Comparison of ENCODE assay signal across 17 mouse cellular contexts in genomic region chr1:178568551-178569545, GRCm38 (mm10). TPM values are rescaled to one million over a fixed set of nuclear protein-coding genes. Genes with fewer than 3 reads are reported as not detected.
DNase-seq lines count a peak whose midpoint lies in the region; ATAC-seq and TF ChIP-seq lines count a peak whose summit lies in the region.
"Had no signal": no experiment of that assay in that cellular context is flagged by ENCODE, and none has a peak within 500 bp of the region (broad histone marks: within the 10 kb centered on the region; RNA-seq: fewer than 3 reads in every experiment).

No protein-coding gene starts in this region.

- peaks cover 0 to 5% of the 10 kb centered on the region in 2 experiments; a peak in 2 of 4 replicates for H3K4me1 ChIP-seq in MEL (ENCODE audit: control insufficient read depth in 1 of 2, insufficient read depth in 2 of 2, low read length in 2 of 2)
- peaks cover 38% of the 10 kb centered on the region for H3K4me1 ChIP-seq in embryonic facial prominence, embryonic 15.5 days
- H3K4me1 ChIP-seq in limb, embryonic 10.5 days, result peaks cover 100% of the 10 kb centered on the region
- peaks cover 25% of the 10 kb centered on the region for H3K4me1 ChIP-seq in forebrain, embryonic 12.5 days
- H3K4me1 ChIP-seq: stomach, embryonic 15.5 days had no signal

- ATAC-seq in common myeloid progenitor, adult 5-6 weeks (replicated peaks; ENCODE audit: low read depth, poor library complexity, severe bottlenecking), result peak; percentile 79
- no peak for ATAC-seq in embryonic facial prominence, embryonic 15.5 days (ENCODE audit: insufficient number of reproducible peaks, low FRiP score, low TSS enrichment, low read depth)
- no peak for ATAC-seq in forebrain, embryonic 12.5 days (ENCODE audit: low FRiP score)
- ATAC-seq: midbrain, embryonic 13.5 days; Patski had no signal

- DNase-seq in MEL (ENCODE audit: low read depth, low spot score), result peak; percentile 24
- DNase-seq in limb, embryonic 10.5 days (ENCODE audit: low spot score), result peak; percentile 65
- no peak for DNase-seq in layer of hippocampus, postnatal 36 days
- DNase-seq in thymus, postnatal 10 days (ENCODE audit: low spot score in 2 of 2), result no peak
- DNase-seq in spleen, postnatal 4 days (ENCODE audit: low spot score in 2 of 2), result no peak
- DNase-seq: cerebellum, adult 9-11 months; heart, adult 18-20 months; thymus, postnatal 36 days had no signal

- no peak overlapping the region for H3K4me2 ChIP-seq in embryonic facial prominence, embryonic 15.5 days (replicated peaks)
- no peak overlapping the region for H3K4me2 ChIP-seq in forebrain, embryonic 12.5 days
- H3K4me2 ChIP-seq: midbrain, embryonic 13.5 days; stomach, embryonic 15.5 days had no signal

- no peaks in the 10 kb centered on the region for H3K79me2 ChIP-seq in MEL (ENCODE audit: control insufficient read depth, insufficient read depth, low read length, poor library complexity)

- 39% methylated on average over 7 of the region's 7 CpGs for WGBS in embryonic facial prominence, embryonic 15.5 days
- WGBS in limb, embryonic 10.5 days, result 18% methylated on average over 7 of the region's 7 CpGs
- 55% methylated on average over 7 of the region's 7 CpGs for WGBS in forebrain, embryonic 12.5 days

- H3K27ac ChIP-seq in MEL (ENCODE audit: control insufficient read depth, low read depth, low read length), result no peak overlapping the region
- peak overlapping the region; percentile 39; the same call in 1 of the 2 replicates for H3K27ac ChIP-seq in embryonic facial prominence, embryonic 15.5 days (replicated peaks)
- H3K27ac ChIP-seq in limb, embryonic 10.5 days, result peak overlapping the region; percentile 82
- H3K27ac ChIP-seq in forebrain, embryonic 12.5 days, result no peak overlapping the region
- H3K27ac ChIP-seq: left cerebral cortex, adult 2 months; liver, embryonic 14.5 days; stomach, embryonic 15.5 days had no signal

- TF ChIP-seq EP300 in MEL (IDR thresholded peaks at IDR 0.05; ENCODE audit: low read depth in 1 of 2, low read length in 2 of 2), result peak in 1 of 2 experiments; percentile 22; a peak in 1 of 4 replicates

- no peak overlapping the region for H3K9ac ChIP-seq in MEL (ENCODE audit: control insufficient read depth, low read depth, low read length, poor library complexity, severe bottlenecking)
- no peak overlapping the region for H3K9ac ChIP-seq in embryonic facial prominence, embryonic 15.5 days
- H3K9ac ChIP-seq in forebrain, embryonic 12.5 days, result no peak overlapping the region
- H3K9ac ChIP-seq: liver, embryonic 14.5 days; midbrain, embryonic 13.5 days; stomach, embryonic 15.5 days had no signal

- TF ChIP-seq POLR2A in MEL (IDR thresholded peaks at IDR 0.05; ENCODE audit: control insufficient read depth in 1 of 2, insufficient read depth in 1 of 2, low read depth in 1 of 2, low read length in 2 of 2, poor library complexity in 1 of 2), result no peak

- no peak overlapping the region for H3K4me3 ChIP-seq in MEL (ENCODE audit: control insufficient read depth in 1 of 2, insufficient read depth in 1 of 2, low read depth in 2 of 2, low read length in 2 of 2)
- no peak overlapping the region for H3K4me3 ChIP-seq in embryonic facial prominence, embryonic 15.5 days (replicated peaks)
- H3K4me3 ChIP-seq in limb, embryonic 10.5 days, result peak overlapping the region; percentile 20; the same call in 1 of the 2 replicates
- no peak overlapping the region for H3K4me3 ChIP-seq in forebrain, embryonic 12.5 days (replicated peaks)
- H3K4me3 ChIP-seq: left cerebral cortex, adult 2 months; midbrain, embryonic 13.5 days; stomach, embryonic 15.5 days had no signal

- no peaks in the 10 kb centered on the region for H3K27me3 ChIP-seq in MEL (ENCODE audit: control insufficient read depth in 1 of 2, insufficient read depth in 2 of 2, low read length in 2 of 2)
- no peaks in the 10 kb centered on the region for H3K27me3 ChIP-seq in embryonic facial prominence, embryonic 15.5 days
- no peaks in the 10 kb centered on the region for H3K27me3 ChIP-seq in limb, embryonic 10.5 days (ENCODE audit: low read depth, poor library complexity, severe bottlenecking)
- peaks cover 12% of the 10 kb centered on the region; the same call in 1 of the 2 replicates for H3K27me3 ChIP-seq in forebrain, embryonic 12.5 days
- H3K27me3 ChIP-seq: midbrain, embryonic 13.5 days; Patski; stomach, embryonic 15.5 days had no signal

- no peak for TF ChIP-seq RAD21 in MEL (IDR thresholded peaks at IDR 0.05; ENCODE audit: low read depth, low read length)

- H3K36me3 ChIP-seq in MEL (ENCODE audit: control insufficient read depth in 1 of 2, insufficient read depth in 2 of 2, low read length in 2 of 2), result peaks cover 0 to 6% of the 10 kb centered on the region in 2 experiments; a peak in 1 of 4 replicates
- H3K36me3 ChIP-seq in embryonic facial prominence, embryonic 15.5 days, result no peaks in the 10 kb centered on the region
- peaks cover 3% of the 10 kb centered on the region for H3K36me3 ChIP-seq in limb, embryonic 10.5 days
- H3K36me3 ChIP-seq in forebrain, embryonic 12.5 days (replicated peaks), result no peaks in the 10 kb centered on the region
- H3K36me3 ChIP-seq: midbrain, embryonic 13.5 days; stomach, embryonic 15.5 days had no signal

- no peaks in the 10 kb centered on the region for H3K9me3 ChIP-seq in MEL (replicated peaks; ENCODE audit: insufficient read depth, low read length)
- H3K9me3 ChIP-seq in embryonic facial prominence, embryonic 15.5 days (replicated peaks), result no peaks in the 10 kb centered on the region
- no peaks in the 10 kb centered on the region for H3K9me3 ChIP-seq in limb, embryonic 10.5 days (replicated peaks)
- H3K9me3 ChIP-seq in forebrain, embryonic 12.5 days, result no peaks in the 10 kb centered on the region
- H3K9me3 ChIP-seq: midbrain, embryonic 13.5 days; stomach, embryonic 15.5 days had no signal

- TF ChIP-seq CTCF in MEL (IDR thresholded peaks at IDR 0.05 in 2 of 3, conservative IDR thresholded peaks at IDR 0.05 in 1 of 3; ENCODE audit: control insufficient read depth in 1 of 3, insufficient read depth in 1 of 3, low read depth in 2 of 3, low read length in 3 of 3, poor library complexity in 1 of 3, severe bottlenecking in 1 of 3), result no peak

TF ChIP-seq in MEL, 35 proteins besides CTCF, POLR2A, EP300 and RAD21:
- TF ChIP-seq POLR2AphosphoS5 (IDR thresholded peaks at IDR 0.05; ENCODE audit: borderline replicate concordance, low read depth, low read length) (no peak), MAFK (IDR thresholded peaks at IDR 0.05; ENCODE audit: borderline replicate concordance, low read depth, low read length) (no peak), MEF2A (IDR thresholded peaks at IDR 0.05; ENCODE audit: extremely low read depth, insufficient replicate concordance, low read depth, low read length, poor library complexity, severe bottlenecking) (no peak), BHLHE40 (IDR thresholded peaks at IDR 0.05; ENCODE audit: borderline replicate concordance, low read depth, low read length) (peak; percentile 8; the same call in 1 of the 2 replicates)

RNA-seq across cellular contexts. Expression of gene Kif26b, which starts 39.9 kb away (rescaled TPM):
- 0.26 and 0.50 TPM in 2 replicates for total RNA-seq in MEL (2012; rRNA removed)
- polyA plus RNA-seq in MEL (2012; ENCODE audit: insufficient read depth in 1 of 2, insufficient read length in 2 of 2, low read depth in 1 of 2, low replicate concordance in 2 of 2, missing spikeins in 1 of 2), result under 1 TPM in 1 of 2 experiments, not detected in 1; 0.08 TPM
- total RNA-seq in common myeloid progenitor, adult 5-6 weeks (2017), result 0.69 and 1.3 TPM in 2 replicates
- 7.4 and 8.7 TPM in 2 replicates for polyA plus RNA-seq in embryonic facial prominence, embryonic 15.5 days (2015; fragmentation: Nextera tagmentation; extraction: Ambion mirVana)
- 18.4 and 24.8 TPM in 2 replicates for polyA plus RNA-seq in limb, embryonic 10.5 days (2016; fragmentation: Nextera tagmentation; extraction: Ambion mirVana)
- total RNA-seq in layer of hippocampus, postnatal 36 days (2021), result 10 to 100 TPM; 22.6 to 27.1 TPM
- 6.9 and 7.0 TPM in 2 replicates for polyA plus RNA-seq in forebrain, embryonic 12.5 days (2016; fragmentation: Nextera tagmentation; extraction: Ambion mirVana)
- total RNA-seq: CH12.LX had no signal

Comparison
In these comparisons a context has a peak if more than half of its experiments do, and no peak if none do; other contexts are left out.
1. DNase-seq: peak in MEL (single experiment) and limb, embryonic 10.5 days (single experiment); none in layer of hippocampus, postnatal 36 days (0 of 2), thymus, postnatal 10 days (0 of 2) and spleen, postnatal 4 days (0 of 2).
2. H3K27ac ChIP-seq: peak in embryonic facial prominence, embryonic 15.5 days (single experiment) and limb, embryonic 10.5 days (single experiment); none in MEL (single experiment) and forebrain, embryonic 12.5 days (single experiment).